Mouse (Mus musculus): ENCODE results near the gene Napsa. TPM values are rescaled to one million over a fixed set of nuclear protein-coding genes. Genes with fewer than 3 reads are reported as not detected.

Gene Napsa
- polyA plus RNA-seq, 1 experiment from 2014 or later = 0.68 TPM

DNA sequence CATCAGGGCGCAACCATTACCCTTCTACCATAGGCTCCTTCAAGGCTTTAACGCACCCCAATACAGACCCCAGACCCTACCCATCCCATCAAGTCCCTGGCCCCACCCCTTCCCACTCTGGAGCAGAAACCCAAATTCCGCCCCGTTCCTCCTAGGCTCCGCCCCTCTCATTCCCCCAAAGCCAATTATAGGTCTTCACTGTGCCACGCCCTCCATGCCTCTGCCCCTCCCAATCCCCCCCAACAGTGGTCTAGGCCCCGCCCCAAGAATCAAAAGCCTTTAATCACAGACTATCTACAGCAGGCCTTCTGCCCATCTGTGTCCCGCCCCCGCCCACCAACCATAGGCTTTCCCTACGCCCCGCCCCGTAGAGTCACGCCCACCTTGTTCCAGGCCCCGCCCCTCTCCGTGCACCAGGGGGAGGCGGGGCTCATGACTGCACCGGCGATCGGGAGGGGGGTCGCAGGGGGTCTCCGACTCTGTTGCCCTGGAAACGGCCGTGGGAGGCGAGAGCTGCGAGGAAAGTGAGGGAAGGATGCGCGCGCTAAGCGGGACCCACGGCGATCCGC is 18.9 kb upstream of the Napsa start:
- H3K4me3 ChIP-seq (ENCODE audit: low read depth, low read length) = peak overlapping the region; percentile 92
- ATAC-seq (replicated peaks; ENCODE audit: low FRiP score) (peak; percentile 74), DNase-seq (ENCODE audit: low spot score) (peak; percentile 95)
- no peaks in the 10 kb centered on the region for H3K27me3 ChIP-seq (ENCODE audit: control insufficient read depth, insufficient read depth, low read length)
- H3K36me3 ChIP-seq (ENCODE audit: control insufficient read depth, insufficient read depth, low read length) = no peaks in the 10 kb centered on the region; the same call in 1 of the 2 replicates
- peak overlapping the region; percentile 91 for H3K27ac ChIP-seq (ENCODE audit: low read depth, low read length)
- peak overlapping the region; percentile 70 for H3K4me2 ChIP-seq (ENCODE audit: low read depth, low read length, severe bottlenecking)
- under 1% methylated on average over 32 of the region's 32 CpGs for WGBS
- H3K9me3 ChIP-seq (ENCODE audit: control insufficient read depth, low read length) = no peaks in the 10 kb centered on the region
- H3K4me1 ChIP-seq (replicated peaks; ENCODE audit: control insufficient read depth, insufficient read depth, low read length) = no peaks in the 10 kb centered on the region
- peak overlapping the region; percentile 58 for H3K9ac ChIP-seq (ENCODE audit: low read length)

DNA sequence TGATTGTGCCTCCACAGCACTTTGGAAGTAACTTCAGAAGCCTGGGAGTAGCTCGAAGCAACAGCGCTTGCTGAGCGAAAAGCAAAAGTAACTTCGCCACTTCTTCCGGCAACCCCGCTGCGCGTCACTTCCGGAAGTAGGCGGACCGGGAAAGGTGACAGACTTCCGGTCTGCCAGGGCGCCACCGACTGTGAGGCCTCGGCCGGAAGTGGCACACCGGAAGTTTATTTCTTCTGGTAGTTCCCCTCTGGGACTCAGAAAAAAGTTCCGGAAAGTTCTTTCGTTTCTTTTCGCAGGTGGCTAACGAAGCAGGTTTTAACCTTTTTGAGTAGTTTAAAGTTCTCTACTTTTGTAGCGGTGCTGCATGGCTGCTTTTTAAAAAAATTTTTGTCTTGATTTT is 18.4 kb upstream of the Napsa start, which contains the start of gene Nr1h2:
Gene Nr1h2 (minus strand): TSS at position 126 of the 400 bp plus-strand sequence.
- Histone ChIP-seq H3K9me3 (ENCODE audit: control insufficient read depth, low read length) (no peaks in the 10 kb centered on the region), H3K4me2 (ENCODE audit: low read depth, low read length, severe bottlenecking) (peak within 1 kb of the TSS; percentile 70), H3K27me3 (ENCODE audit: control insufficient read depth, insufficient read depth, low read length) (no peaks in the 10 kb centered on the region), H3K4me1 (replicated peaks; ENCODE audit: control insufficient read depth, insufficient read depth, low read length) (no peaks in the 10 kb centered on the region), H3K4me3 (ENCODE audit: low read depth, low read length) (peak within 1 kb of the TSS; percentile 92), H3K27ac (ENCODE audit: low read depth, low read length) (peak within 1 kb of the TSS; percentile 91), H3K9ac (ENCODE audit: low read length) (peak within 1 kb of the TSS; percentile 58), H3K36me3 (ENCODE audit: control insufficient read depth, insufficient read depth, low read length) (no peaks in the 10 kb centered on the region; the same call in 1 of the 2 replicates)
- under 1% methylated on average over 22 of the region's 22 CpGs for WGBS
- peak; percentile 78 for ATAC-seq (replicated peaks; ENCODE audit: low FRiP score)
- peak; percentile 96 for DNase-seq (ENCODE audit: low spot score)

DNA sequence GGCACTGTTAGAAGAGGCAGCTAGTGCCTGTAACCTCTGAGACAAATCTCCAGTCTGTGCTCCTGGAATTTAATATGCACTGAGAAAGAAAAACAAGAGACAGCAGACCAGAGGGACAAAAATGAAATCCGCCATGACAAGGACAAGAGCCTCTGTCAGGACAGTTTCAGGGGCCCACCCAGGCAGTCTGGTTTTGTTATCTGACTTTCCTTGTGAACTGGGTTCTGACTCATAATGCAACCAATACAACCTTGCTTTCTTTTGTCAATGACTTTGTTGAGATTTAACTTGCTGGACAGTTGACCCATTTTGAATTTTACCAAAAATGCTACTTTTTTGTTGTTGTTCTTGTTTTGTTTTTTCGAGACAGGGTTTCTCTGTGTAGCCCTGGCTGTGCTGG is 14.6 kb upstream of the Napsa start:
- ATAC-seq (replicated peaks; ENCODE audit: low FRiP score) = no peak
- Histone ChIP-seq H3K9me3 (ENCODE audit: control insufficient read depth, low read length) (no peaks in the 10 kb centered on the region), H3K9ac (ENCODE audit: low read length) (no peak overlapping the region), H3K4me3 (ENCODE audit: low read depth, low read length) (no peak overlapping the region), H3K4me2 (ENCODE audit: low read depth, low read length, severe bottlenecking) (no peak overlapping the region), H3K27ac (ENCODE audit: low read depth, low read length) (no peak overlapping the region), H3K36me3 (ENCODE audit: control insufficient read depth, insufficient read depth, low read length) (no peaks in the 10 kb centered on the region), H3K4me1 (replicated peaks; ENCODE audit: control insufficient read depth, insufficient read depth, low read length) (0 out of 2 replicates have a peak, but pooled peaks cover 2% of the 10 kb centered on the region), H3K27me3 (ENCODE audit: control insufficient read depth, insufficient read depth, low read length) (no peaks in the 10 kb centered on the region)
- WGBS = 78% methylated on average over 2 of the region's 2 CpGs
- no peak for DNase-seq (ENCODE audit: low spot score)

DNA sequence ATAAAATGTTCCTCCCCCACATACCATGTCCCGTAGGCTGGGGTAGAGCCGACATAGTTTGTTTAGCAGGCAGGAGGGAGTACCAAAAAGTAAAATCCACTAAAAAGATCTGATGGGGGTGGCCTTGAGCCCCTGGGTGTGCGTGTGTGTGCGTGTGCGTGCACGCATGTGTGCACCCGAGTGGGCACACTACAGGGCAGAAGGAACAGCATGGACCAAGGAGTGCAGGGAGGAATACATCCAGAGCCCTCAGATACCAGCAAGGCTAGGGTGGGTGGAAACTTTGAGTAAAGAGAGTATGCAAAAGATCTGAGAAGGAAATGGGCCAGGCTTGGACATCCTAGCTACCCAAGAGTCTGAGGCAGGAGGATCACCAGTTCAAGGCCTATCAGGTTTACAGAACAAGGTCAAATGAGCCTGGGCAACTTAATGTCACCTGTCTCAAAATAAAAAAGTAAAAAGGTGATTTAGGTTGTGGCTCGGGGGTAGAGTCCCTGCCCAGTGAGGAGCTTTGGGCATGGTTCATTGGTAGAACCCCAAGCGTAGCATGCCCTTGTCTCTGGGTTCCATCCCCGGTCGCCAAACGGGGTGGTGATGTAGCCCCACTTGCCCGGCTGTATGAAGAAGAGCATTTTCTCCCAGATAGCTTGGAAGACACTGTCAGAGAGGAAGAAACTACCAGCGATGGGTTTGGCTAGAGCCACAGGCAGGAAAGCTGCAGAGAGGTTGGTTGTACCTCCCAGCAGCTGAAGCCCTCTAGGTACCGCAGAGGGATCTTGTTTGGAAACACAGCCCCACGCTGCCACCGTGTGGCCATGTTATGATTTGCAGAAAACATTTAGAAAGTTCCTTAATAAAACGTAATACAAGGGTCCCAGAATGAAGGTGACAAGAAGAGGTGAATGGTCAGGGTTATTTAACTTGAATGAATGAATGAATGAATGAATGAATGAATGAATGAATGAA is 11.5 kb upstream of the Napsa start:
- ATAC-seq (replicated peaks; ENCODE audit: low FRiP score) = peak; percentile 30; the same call in 1 of the 2 replicates

GRCm38 (mm10) chr7:44563284-44563683 is 8.9 kb upstream of the Napsa start:
- no peaks in the 10 kb centered on the region for H3K9me3 ChIP-seq (ENCODE audit: control insufficient read depth, low read length)
- H3K27me3 ChIP-seq (ENCODE audit: control insufficient read depth, insufficient read depth, low read length) = no peaks in the 10 kb centered on the region
- H3K4me2 ChIP-seq (ENCODE audit: low read depth, low read length, severe bottlenecking) = no peak overlapping the region
- WGBS = 54% methylated on average over 8 of the region's 8 CpGs
- H3K4me1 ChIP-seq (replicated peaks; ENCODE audit: control insufficient read depth, insufficient read depth, low read length) = 0 out of 2 replicates have a peak, but pooled peaks cover 2% of the 10 kb centered on the region
- H3K9ac ChIP-seq (ENCODE audit: low read length) = no peak overlapping the region
- DNase-seq (ENCODE audit: low spot score) (no peak), ATAC-seq (replicated peaks; ENCODE audit: low FRiP score) (no peak)
- no peaks in the 10 kb centered on the region for H3K36me3 ChIP-seq (ENCODE audit: control insufficient read depth, insufficient read depth, low read length)
- H3K4me3 ChIP-seq (ENCODE audit: low read depth, low read length) = no peak overlapping the region
- no peak overlapping the region for H3K27ac ChIP-seq (ENCODE audit: low read depth, low read length)

More for the DNA sequence above, 11.5 kb upstream of the Napsa start:
- no peaks in the 10 kb centered on the region for H3K27me3 ChIP-seq (ENCODE audit: control insufficient read depth, insufficient read depth, low read length)
- no peak overlapping the region for H3K27ac ChIP-seq (ENCODE audit: low read depth, low read length)
- 54% methylated on average over 18 of the region's 18 CpGs for WGBS
- H3K4me3 ChIP-seq (ENCODE audit: low read depth, low read length) = no peak overlapping the region
- peak; percentile 88 for DNase-seq (ENCODE audit: low spot score)
- H3K4me2 ChIP-seq (ENCODE audit: low read depth, low read length, severe bottlenecking) = no peak overlapping the region
- H3K4me1 ChIP-seq (replicated peaks; ENCODE audit: control insufficient read depth, insufficient read depth, low read length) = 0 out of 2 replicates have a peak, but pooled peaks cover 2% of the 10 kb centered on the region
- H3K9ac ChIP-seq (ENCODE audit: low read length) = no peak overlapping the region
- no peaks in the 10 kb centered on the region for H3K9me3 ChIP-seq (ENCODE audit: control insufficient read depth, low read length)
- no peaks in the 10 kb centered on the region for H3K36me3 ChIP-seq (ENCODE audit: control insufficient read depth, insufficient read depth, low read length)

- no peaks in the 10 kb centered on the region for H3K27me3 ChIP-seq (ENCODE audit: control insufficient read depth, insufficient read depth, low read length)
- no peaks in the 10 kb centered on the region for H3K9me3 ChIP-seq (ENCODE audit: control insufficient read depth, low read length)
- H3K4me3 ChIP-seq (ENCODE audit: low read depth, low read length) = no peak overlapping the region
- no peak overlapping the region for H3K4me2 ChIP-seq (ENCODE audit: low read depth, low read length, severe bottlenecking)
- H3K9ac ChIP-seq (ENCODE audit: low read length) = no peak overlapping the region
- no peaks in the 10 kb centered on the region for H3K36me3 ChIP-seq (ENCODE audit: control insufficient read depth, insufficient read depth, low read length)
- no peak overlapping the region for H3K27ac ChIP-seq (ENCODE audit: low read depth, low read length)
- WGBS = 86% methylated on average over 10 of the region's 10 CpGs
- ATAC-seq (replicated peaks; ENCODE audit: low FRiP score) (no peak), DNase-seq (ENCODE audit: low spot score) (no peak)
- 0 out of 2 replicates have a peak, but pooled peaks cover 2% of the 10 kb centered on the region for H3K4me1 ChIP-seq (replicated peaks; ENCODE audit: control insufficient read depth, insufficient read depth, low read length)
Measured at GRCm38 (mm10) chr7:44564486-44564885, 7.7 kb upstream of the Napsa start.

- Histone ChIP-seq H3K4me3 (ENCODE audit: low read depth, low read length) (no peak overlapping the region), H3K4me2 (ENCODE audit: low read depth, low read length, severe bottlenecking) (no peak overlapping the region), H3K36me3 (ENCODE audit: control insufficient read depth, insufficient read depth, low read length) (no peaks in the 10 kb centered on the region), H3K27ac (ENCODE audit: low read depth, low read length) (no peak overlapping the region), H3K4me1 (replicated peaks; ENCODE audit: control insufficient read depth, insufficient read depth, low read length) (0 out of 2 replicates have a peak, but pooled peaks cover 2% of the 10 kb centered on the region), H3K9me3 (ENCODE audit: control insufficient read depth, low read length) (no peaks in the 10 kb centered on the region), H3K9ac (ENCODE audit: low read length) (no peak overlapping the region), H3K27me3 (ENCODE audit: control insufficient read depth, insufficient read depth, low read length) (no peaks in the 10 kb centered on the region)
- DNase-seq (ENCODE audit: low spot score) = no peak
- 70% methylated on average over 6 of the region's 6 CpGs for WGBS
- no peak for ATAC-seq (replicated peaks; ENCODE audit: low FRiP score)
Measured at GRCm38 (mm10) chr7:44565414-44565813, 6.8 kb upstream of the Napsa start.

DNA sequence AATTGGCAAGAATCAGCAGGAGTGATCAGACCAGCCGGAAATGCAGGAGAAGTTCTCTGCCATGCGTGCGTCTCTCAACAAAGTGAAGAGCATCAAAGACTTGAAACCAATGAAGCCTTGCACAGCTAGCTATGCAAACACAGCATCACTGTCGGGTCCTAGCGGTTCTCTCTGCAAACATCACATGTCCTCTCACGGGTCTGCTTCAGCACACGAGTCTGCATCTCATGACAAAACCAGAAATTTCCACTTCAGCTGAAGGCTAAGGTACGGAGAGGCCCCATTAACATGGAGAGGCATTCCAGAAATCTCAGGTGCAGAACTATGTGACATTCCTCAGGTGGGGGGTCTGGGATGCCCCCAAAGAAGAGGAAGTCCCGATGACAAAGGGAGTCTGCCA is 3.4 kb upstream of the Napsa start:
- WGBS = 84% methylated on average over 9 of the region's 9 CpGs
- no peak for ATAC-seq (replicated peaks; ENCODE audit: low FRiP score)

More for the DNA sequence above, 3.4 kb upstream of the Napsa start:
- DNase-seq (ENCODE audit: low spot score) = no peak
- H3K4me2 ChIP-seq (ENCODE audit: low read depth, low read length, severe bottlenecking) = no peak overlapping the region
- no peaks in the 10 kb centered on the region; the same call in 1 of the 2 replicates for H3K4me1 ChIP-seq (replicated peaks; ENCODE audit: control insufficient read depth, insufficient read depth, low read length)
- H3K9me3 ChIP-seq (ENCODE audit: control insufficient read depth, low read length) = no peaks in the 10 kb centered on the region
- H3K27ac ChIP-seq (ENCODE audit: low read depth, low read length) = no peak overlapping the region
- H3K27me3 ChIP-seq (ENCODE audit: control insufficient read depth, insufficient read depth, low read length) = no peaks in the 10 kb centered on the region
- H3K4me3 ChIP-seq (ENCODE audit: low read depth, low read length) = no peak overlapping the region
- H3K36me3 ChIP-seq (ENCODE audit: control insufficient read depth, insufficient read depth, low read length) = no peaks in the 10 kb centered on the region
- no peak overlapping the region for H3K9ac ChIP-seq (ENCODE audit: low read length)

Data from forebrain, embryonic 11.5 days (tissue).